Mouse (Mus musculus): ENCODE data around the gene Commd3.
A peak's percentile ranks its signal among the peaks of the same experiment; 100 is the strongest.

Gene Commd3

DNA sequence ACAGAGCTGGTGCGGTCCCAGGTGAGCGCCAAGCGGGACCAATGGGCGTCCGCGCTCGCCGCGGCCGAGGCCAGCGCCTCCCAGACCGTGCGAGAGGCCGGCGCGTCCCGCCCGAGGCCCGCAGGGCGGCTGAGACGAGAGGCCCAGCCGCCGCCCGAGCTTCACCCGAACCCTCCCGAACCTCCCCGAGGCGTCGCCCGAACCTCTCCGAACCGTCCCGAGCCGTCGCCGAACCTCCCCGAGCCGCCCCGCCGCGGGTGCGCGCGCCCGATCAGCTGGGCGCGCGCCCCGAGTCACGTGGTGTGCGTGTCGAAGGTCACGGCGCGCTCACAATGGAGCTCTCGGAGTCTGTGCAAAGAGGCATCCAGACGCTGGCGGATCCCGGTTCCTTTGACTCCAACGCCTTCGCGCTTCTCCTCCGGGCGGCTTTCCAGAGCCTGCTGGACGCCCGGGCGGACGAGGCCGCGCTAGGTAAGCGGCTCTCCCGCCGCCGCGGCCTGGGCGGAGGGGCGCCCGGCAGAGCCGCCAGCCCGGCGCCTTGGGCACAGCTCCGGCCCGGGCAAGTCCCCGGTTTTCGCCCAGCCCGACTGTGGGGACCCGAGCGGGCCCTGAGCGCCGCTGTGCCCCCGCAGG lies at the start of gene Commd3:
Gene Commd3, plus strand, starts transcription at position 252 of the 633 bp plus-strand sequence.
- DNase-seq (ENCODE audit: low spot score in 2 of 2): peak; percentile 95 to 97

DNA sequence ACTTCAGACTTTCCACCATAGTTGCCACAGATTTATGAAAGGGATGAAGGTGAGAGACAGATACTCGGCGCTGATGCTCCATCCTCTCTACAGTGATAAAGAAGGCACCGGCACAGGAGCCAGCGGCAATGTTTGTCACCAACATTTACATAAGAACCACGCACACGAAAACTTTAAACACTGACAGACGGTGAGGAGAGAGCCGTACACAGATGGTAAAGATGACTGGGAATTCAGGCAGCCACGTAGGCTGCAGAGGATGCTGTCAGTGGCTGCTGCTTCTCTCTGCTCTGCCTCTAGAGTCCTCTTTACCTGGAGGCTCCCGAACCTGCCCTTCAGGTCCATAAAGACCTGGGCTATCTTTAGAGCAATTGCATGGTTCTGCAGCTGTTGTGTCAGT lies 49.0 kb upstream of the Commd3 start:
- DNase-seq (ENCODE audit: low spot score in 2 of 2): no peak

GRCm38 (mm10) chr2:18630547-18630946 lies 41.6 kb upstream of the Commd3 start:
- DNase-seq (ENCODE audit: low spot score in 2 of 2): no peak

DNA sequence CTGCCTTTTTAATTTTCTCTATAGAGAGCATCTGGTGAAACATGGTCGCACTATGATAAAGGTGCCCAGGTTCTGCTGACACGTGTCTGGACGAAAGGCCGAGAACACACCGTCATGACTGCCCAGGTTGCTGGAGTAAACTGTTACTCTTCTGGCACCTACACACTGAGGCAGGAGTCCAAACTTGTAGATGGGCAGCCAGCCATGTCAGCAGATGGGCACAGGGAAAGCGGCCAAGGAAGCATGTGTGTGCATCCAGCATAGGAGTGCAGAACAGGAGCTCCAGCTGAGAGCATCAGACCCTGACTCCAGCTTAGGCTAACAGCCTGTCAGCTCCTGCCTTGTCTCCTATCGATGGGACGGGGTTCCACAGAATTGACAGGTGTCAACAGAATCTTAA lies 37.1 kb upstream of the Commd3 start:
- DNase-seq (ENCODE audit: low spot score in 2 of 2): no peak

- DNase-seq (ENCODE audit: low spot score in 2 of 2): no peak
These were observed 23.6 kb upstream of the Commd3 start for GRCm38 (mm10) chr2:18648563-18648962.

DNA sequence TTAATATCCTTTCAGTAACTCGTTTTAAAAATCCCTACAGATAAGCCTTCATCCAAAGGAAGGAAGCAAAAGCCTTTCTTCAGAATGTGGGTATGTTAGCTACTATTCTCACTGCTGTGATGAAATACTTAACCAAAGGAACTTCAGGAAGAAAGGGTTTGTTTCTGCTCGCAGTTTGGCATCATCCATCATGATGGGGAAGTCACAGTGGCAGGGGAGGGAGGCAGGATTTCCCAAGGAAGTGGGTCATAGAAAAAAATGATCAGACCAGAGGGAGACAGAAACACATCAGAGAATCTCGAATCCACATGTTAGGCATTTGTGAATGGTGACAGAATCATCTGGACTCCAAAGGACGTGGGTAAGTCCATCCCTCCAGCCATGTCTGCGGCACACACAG lies 17.4 kb upstream of the Commd3 start:
- DNase-seq (ENCODE audit: low spot score in 2 of 2): no peak

DNA sequence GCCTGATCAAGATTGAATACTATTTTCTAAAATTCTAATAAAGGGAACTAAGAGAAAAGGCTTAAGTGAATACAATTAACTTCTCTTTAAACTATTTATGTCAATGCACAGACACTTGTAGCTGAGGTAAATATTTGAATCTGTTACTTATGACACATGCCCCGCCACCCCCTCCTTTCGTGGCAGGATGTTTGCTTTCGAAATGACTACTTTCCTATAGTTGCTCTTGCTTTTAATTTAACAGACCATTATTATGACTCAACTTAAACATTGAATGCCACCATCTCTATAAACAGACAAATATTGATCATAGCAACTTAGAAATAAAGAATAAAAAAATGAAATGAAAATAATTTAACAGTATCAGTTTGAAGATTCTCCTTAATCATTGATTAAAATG lies 8.2 kb upstream of the Commd3 start:
- DNase-seq (ENCODE audit: low spot score in 2 of 2): no peak

GRCm38 (mm10) chr2:18671041-18671440 lies 1.1 kb upstream of the Commd3 start:
- DNase-seq (ENCODE audit: low spot score in 2 of 2): no peak

DNA sequence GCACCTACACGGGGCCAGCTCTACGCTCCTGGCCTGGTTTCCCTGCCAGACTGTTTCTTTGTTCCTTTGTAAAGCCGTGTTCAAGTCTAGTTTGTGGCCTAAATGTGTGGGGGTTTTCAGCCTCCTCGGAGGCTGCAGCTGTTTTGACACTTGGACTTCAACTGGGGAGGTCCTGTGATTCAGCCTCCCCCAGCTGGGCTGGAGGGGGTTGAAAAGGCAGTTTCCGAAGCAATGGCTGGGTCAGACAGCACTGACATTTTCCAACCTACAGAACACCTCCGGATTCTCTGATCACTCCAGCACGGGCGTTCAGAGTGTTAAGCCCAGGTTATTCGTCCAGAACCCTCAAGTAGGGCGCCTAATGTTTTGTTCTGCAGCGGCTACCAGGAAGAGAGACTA lies 581 bp downstream of the Commd3 start:
- no peak for DNase-seq (ENCODE audit: low spot score in 2 of 2)

- DNase-seq (ENCODE audit: low spot score in 2 of 2): no peak
These were observed 1.6 kb downstream of the Commd3 start for GRCm38 (mm10) chr2:18673766-18674165.

- DNase-seq (ENCODE audit: low spot score in 2 of 2): no peak
These were observed 2.2 kb downstream of the Commd3 start for GRCm38 (mm10) chr2:18674193-18674902.

- no peak for DNase-seq (ENCODE audit: low spot score in 2 of 2)
These were observed 3.7 kb downstream of the Commd3 start for GRCm38 (mm10) chr2:18675681-18676456.

DNA sequence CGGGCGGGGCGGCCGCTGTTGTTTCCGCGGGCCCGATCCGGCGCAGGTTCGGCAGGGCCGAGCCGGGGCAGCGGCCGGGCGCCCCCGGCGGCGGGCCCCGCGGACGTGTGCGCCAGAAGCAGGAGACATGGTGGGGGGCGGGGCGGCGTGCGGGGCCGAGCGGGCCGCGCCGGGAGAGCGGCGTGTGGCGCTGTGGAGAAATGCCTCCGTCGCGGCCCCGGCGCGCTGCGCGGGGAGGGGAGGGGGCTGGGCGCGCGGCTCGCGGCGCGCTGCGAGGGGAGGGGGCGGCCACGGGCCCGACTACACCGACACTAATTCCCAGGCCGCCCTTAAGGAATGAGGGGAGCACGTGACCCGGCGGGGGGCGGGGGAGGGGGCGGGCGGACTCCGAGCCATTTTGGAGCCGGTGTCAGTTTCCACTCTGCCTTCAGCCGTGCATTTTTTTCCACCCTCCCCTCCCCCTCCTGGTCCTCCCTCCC lies 4.3 kb downstream of the Commd3 start:
- peak; percentile 44 to 59 for DNase-seq (ENCODE audit: low spot score in 2 of 2)

DNA sequence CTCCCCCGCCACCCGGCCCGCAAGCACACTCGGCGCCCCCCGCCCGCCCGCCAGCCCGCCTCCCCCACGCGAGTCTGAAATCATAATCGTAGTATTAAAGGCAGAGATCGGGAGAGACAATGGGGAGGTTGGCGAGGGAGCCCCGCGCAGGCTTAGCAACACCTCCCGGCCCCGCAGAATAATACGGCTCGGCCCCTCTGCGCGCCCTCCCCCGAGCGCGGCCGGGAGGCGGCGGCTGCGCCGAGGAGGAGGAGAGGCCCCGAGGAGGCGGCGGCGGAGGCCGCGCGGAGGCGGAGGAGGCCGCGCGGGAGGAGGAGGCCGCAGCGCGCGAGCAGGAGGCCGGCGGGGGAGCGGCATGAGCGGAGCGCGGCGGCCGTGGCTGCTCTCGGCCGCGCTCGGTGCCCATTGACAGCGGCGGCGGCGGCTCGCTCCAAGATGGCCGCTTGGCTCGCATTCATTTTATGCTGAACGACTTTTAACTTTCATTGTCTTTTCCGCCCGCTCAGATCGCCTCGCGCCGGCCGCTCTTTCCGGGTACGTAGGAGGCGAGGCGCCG lies 4.8 kb downstream of the Commd3 start, which contains the start of gene Bmi1:
Gene Bmi1, plus strand, starts transcription at position 83 of the 556 bp plus-strand sequence.
- peak; percentile 48 to 68 for DNase-seq (ENCODE audit: low spot score in 2 of 2)

- peak in 1 of 2 experiments; percentile 67 for DNase-seq (ENCODE audit: low spot score in 2 of 2)
These were observed 5.7 kb downstream of the Commd3 start for GRCm38 (mm10) chr2:18677631-18678471.

- DNase-seq (ENCODE audit: low spot score in 2 of 2): no peak
These were observed 7.5 kb downstream of the Commd3 start for GRCm38 (mm10) chr2:18679701-18680100.

DNA sequence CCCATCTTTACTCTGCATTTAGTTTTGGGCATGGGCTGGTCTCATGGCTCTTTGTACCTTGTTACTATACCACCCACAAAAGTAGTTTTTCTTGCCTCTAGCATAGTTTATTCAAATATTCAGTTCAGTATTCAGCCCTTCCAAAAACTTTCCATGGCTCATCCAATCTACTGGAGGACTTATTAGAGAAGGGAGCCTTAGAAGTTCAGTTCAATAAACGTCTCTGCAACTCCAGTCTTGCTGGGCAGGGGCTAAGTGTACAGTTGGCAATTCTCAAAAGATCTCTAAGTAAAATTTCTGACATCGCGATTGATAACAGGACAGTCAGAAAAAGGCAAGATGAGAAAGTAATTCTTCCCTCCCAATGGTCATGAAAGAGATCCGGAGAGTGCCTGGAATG lies 8.3 kb downstream of the Commd3 start:
- no peak for DNase-seq (ENCODE audit: low spot score in 2 of 2)

- DNase-seq (ENCODE audit: low spot score in 2 of 2): peak in 1 of 2 experiments; percentile 35
These were observed 8.8 kb downstream of the Commd3 start for GRCm38 (mm10) chr2:18680961-18681360.

GRCm38 (mm10) chr2:18684062-18684461 lies 11.9 kb downstream of the Commd3 start:
- no peak for DNase-seq (ENCODE audit: low spot score in 2 of 2)

GRCm38 (mm10) chr2:18686386-18686785 lies 14.2 kb downstream of the Commd3 start:
- no peak for DNase-seq (ENCODE audit: low spot score in 2 of 2)

Measured in urinary bladder, adult 18-20 months (tissue).